Mouse (Mus musculus) c-Kit-positive CD71-negative TER-119-negative erythroid progenitor cells, embryonic 14.5 days (primary cell): ENCODE measurements around the gene Mettl7a2.

Source experiments
- DNase-seq: peaks from one replicate; pipeline ENCODE4 v3.0.0-alpha.2; 2013; ENCODE audit warnings: low read depth

Gene Mettl7a2

DNA sequence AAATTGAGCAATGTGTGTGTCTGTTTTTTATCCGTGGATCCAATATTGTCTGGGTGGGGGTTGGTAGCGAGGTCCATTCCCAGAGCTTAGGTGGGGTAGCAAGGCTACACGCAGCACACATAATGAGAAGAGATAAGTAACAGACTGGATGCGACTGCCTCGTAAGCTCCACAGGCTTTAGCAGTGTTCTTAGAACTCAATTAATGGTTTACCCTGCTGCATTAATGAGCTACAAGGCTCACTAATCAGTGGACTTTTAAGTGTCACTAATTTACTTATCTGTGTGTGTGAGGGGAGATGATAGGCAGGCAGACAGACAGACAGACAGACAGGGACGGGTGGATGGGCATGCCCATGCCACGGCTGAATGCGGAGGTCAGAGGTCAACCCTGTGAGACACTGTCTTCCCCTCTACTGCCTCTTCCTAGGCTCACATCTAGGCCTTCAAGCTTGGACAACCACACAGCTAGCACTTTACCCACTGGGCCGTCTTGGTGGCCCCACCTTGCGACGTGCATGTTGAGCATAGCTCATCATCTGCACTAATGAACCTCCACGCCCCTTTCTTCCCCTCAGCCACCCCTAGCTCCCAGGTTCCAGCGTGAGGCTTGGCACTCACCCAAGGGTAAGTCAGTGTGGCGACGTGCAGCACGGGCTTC lies 47.7 kb downstream of the Mettl7a2 start:
- no peak for DNase-seq

DNA sequence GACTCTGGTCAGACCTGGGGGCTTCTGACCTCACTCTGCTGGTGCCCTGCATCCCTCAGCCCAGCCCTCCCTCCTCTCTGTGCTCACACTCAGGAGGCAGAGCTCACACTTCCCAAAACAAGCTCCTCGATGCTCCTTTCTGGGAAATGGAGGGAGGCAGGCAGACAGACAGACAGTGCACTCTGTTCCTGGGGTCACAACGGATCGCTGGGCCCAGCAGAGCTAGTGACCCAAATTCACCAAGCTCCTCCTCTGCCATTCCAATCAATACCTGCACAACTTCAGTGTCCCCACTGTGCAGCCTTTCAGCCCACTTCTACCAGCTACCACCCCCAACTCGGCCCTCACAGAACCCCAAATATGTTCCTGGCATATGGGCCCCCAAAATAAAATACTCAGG lies 48.8 kb downstream of the Mettl7a2 start:
- DNase-seq: no peak

DNA sequence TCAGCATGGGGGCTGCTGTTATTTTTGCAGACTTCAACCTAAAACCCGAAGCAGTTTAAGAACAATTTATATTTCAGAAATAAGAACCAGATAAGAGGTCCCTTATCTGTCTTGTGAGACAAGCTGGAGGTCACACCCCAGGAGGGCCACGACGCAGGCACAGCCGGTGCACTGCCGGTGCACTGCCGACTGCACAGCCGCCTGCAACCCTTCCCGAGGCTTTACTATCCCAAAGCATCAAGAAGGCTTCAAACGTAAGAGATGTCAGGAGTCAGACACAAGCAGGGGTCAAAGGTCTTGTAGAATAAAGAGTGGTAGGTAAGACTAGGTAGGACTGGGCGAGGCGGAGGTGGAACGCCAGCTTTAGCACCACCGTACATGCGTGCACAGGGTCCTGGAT lies 49.3 kb downstream of the Mettl7a2 start:
- DNase-seq: no peak

GRCm38 (mm10) chr15:100402798-100403197 lies 49.8 kb downstream of the Mettl7a2 start:
- DNase-seq: no peak

DNA sequence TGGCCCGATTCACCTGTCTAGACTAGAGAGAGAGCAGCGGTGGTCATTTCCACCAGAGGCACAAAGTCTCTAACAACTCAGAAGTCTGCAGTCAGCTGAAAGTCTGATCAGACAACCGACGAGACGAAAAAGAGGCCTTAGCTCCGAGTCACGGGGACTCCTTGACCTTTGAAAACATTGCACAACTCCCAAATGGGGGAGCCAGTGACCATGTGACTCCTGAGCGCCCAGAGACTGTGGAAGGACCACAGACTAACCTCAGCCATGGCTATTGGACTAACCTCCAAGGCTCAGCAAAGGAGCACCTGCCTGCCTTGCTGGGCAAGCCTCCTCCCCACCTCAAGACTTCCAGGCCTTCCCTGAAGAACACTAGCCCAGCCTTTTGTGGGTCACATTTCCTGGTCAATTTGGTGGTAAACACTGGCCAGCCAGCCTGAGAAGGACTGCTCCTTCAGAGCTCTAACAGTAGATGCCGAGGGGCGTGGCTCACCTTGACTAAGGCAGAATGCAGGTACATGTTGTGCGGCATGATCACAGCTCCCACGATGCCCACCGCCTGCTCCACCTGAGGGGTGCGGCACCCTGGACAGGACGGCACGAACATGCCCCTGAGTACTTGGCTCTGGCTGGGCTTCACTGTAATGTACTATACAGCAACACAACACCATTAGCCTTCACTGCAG lies 50.5 kb downstream of the Mettl7a2 start:
- DNase-seq: no peak

- DNase-seq: no peak
These were observed 53.1 kb downstream of the Mettl7a2 start for GRCm38 (mm10) chr15:100406088-100406487.

DNA sequence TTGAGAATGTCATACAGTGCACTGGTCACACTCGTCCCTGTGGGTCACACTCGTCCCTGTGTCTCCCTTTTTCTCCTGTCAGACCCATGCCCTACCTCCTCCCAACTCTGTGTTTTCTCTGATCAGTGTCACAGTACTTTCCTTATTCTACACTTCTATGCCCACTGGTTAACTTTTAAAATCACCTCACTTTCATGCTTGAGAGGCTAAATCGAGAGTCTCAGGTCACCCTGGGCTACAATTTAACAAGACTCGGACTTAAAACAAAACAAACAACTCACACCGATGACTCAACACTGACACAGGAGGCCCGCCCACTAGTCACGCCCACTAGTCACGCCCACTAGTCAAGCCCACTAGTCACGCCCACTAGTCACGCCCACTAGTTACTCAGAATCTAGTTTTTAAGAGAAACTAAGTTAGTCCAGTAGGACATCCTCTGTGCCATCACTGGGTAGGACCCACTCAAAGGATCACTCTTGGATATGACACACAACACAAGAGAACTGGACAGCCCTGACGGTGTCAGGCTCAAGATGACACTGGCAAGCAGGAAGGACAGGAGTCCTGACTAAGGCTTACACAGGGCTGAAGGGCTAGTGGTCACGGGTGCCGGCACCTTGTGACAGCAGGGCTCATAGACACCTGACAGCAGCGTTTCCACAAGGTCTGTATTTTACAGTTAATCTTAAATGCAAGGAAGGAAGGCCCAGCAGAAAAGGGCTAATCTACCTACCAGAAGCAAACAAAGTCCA lies 58.1 kb downstream of the Mettl7a2 start:
- peak; percentile 73 for DNase-seq
